Mouse (Mus musculus) embryonic stem cell, embryonic (primary cell): ENCODE measurements around the gene Med24.

Experiments
- CTCF ChIA-PET, 4 experiments: fragments of 300-600 bp in 2 of 4; fragments of 350-600 bp in 2 of 4; sonication (Branson Sonifier 250); formaldehyde crosslinking; loops; one replicate each; lab custom pipeline; 2022; ENCODE audit warnings: inconsistent platforms in 2 of 4; lab: Charles Lee
- POLR2A ChIA-PET, 4 experiments: fragments of 300-600 bp in 2 of 4; fragments of 350-600 bp in 2 of 4; sonication (Branson Sonifier 250); formaldehyde crosslinking; loops; one replicate each; lab custom pipeline; 2022; ENCODE audit warnings: antibody characterized with exemption in 4 of 4, inconsistent platforms in 1 of 4; lab: Charles Lee

The Med24 gene

GRCm38 (mm10) chr11:98701213-98701670 lies 28.0 kb downstream of the Med24 start, which contains the start of gene Csf3:
Gene Csf3 (plus strand): TSS chr11:98701263.
- CTCF ChIA-PET = interaction anchor here (0.8 to 5.7 kb wide), 20 partner anchors 9 to 224 kb away, joined by 3 to 53 read pairs (median 4); no protein-coding TSS in a partner anchor
- POLR2A ChIA-PET = interaction anchor here (0.7 to 3.4 kb wide), 13 partner anchors 8 to 236 kb away, joined by 3 to 10 read pairs (median 4); partner anchors contain the start of gene Psmd3 (in 4 of the 4)

- ChIA-PET CTCF (interaction anchor here (0.6 to 5.7 kb wide), 11 partner anchors 10 to 368 kb away, joined by 3 to 53 read pairs (median 7); partner anchors contain the start of gene Psmd3 (in 1 of the 4)), POLR2A (interaction anchor here (0.6 to 3.4 kb wide), 7 partner anchors 15 to 130 kb away, joined by 3 to 10 read pairs (median 4); partner anchors contain the start of gene Psmd3 (in 2 of the 4))
Observed at GRCm38 (mm10) chr11:98699911-98700310, 29.3 kb downstream of the Med24 start.

GRCm38 (mm10) chr11:98698849-98699640 lies 30.2 kb downstream of the Med24 start:
- CTCF ChIA-PET = interaction anchor here (0.5 to 5.7 kb wide), 17 partner anchors 10 to 151 kb away, joined by 3 to 53 read pairs (median 4); partner anchors contain the start of gene Thra (in 1 of the 4)
- POLR2A ChIA-PET = interaction anchor here in 3 of 4 experiments (0.6 to 1.5 kb wide), 7 partner anchors 9 to 1438 kb away, joined by 3 to 6 read pairs (median 4); partner anchors contain the start of gene Psmd3 (in 1 of the 3)

- CTCF ChIA-PET = interaction anchor here in 2 of 4 experiments (1.4 to 5.7 kb wide), 4 partner anchors 13 to 90 kb away, joined by 7 to 53 read pairs (median 9); no protein-coding TSS in a partner anchor
- POLR2A ChIA-PET = interaction anchor here in 3 of 4 experiments (0.6 to 1.8 kb wide), 9 partner anchors 9 to 275 kb away, joined by 3 to 6 read pairs (median 3); partner anchors contain the start of gene Psmd3 (in 1 of the 3)
Observed at GRCm38 (mm10) chr11:98697225-98697624, 32.0 kb downstream of the Med24 start.

- ChIA-PET CTCF (interaction anchor here in 1 of 4 experiments (5.7 kb wide), 1 partner anchor 91 kb away, joined by 53 read pairs; no protein-coding TSS in a partner anchor), POLR2A (interaction anchor here in 1 of 4 experiments (0.7 to 1.8 kb wide), 4 partner anchors 10 to 22 kb away, joined by 3 to 5 read pairs (median 4); partner anchors contain the start of gene Psmd3)
Observed at GRCm38 (mm10) chr11:98696454-98697216, 32.6 kb downstream of the Med24 start.

- ChIA-PET CTCF (interaction anchor here in 2 of 4 experiments (0.5 to 1.0 kb wide), 4 partner anchors 12 to 465 kb away, joined by 3 read pairs; no protein-coding TSS in a partner anchor), POLR2A (interaction anchor here in 2 of 4 experiments (0.5 to 2.2 kb wide), 6 partner anchors 9 to 297 kb away, joined by 3 to 6 read pairs (median 4); partner anchors contain the start of gene Psmd3 (in 1 of the 2))
Observed at GRCm38 (mm10) chr11:98695408-98695807, 33.8 kb downstream of the Med24 start.

- ChIA-PET CTCF (interaction anchor here (0.6 to 1.8 kb wide), 6 partner anchors 17 to 224 kb away, joined by 3 to 14 read pairs (median 4); partner anchors contain the start of gene Thra (in 1 of the 4)), POLR2A (interaction anchor here in 3 of 4 experiments (0.6 to 3.4 kb wide), 15 partner anchors 11 to 1283 kb away, joined by 3 to 32 read pairs (median 4); partner anchors contain the start of gene Psmd3 (in 2 of the 3))
Observed at GRCm38 (mm10) chr11:98694301-98694700, 34.9 kb downstream of the Med24 start.

GRCm38 (mm10) chr11:98693746-98694145 lies 35.5 kb downstream of the Med24 start:
- ChIA-PET POLR2A (interaction anchor here (0.6 to 3.4 kb wide), 31 partner anchors 9 to 1282 kb away, joined by 3 to 32 read pairs (median 4); partner anchors contain the start of genes Psmd3 (in 4 of the 4), Nr1d1 (in 1 of the 4) and Rapgefl1 (in 1 of the 4)), CTCF (interaction anchor here (0.6 to 1.8 kb wide), 13 partner anchors 18 to 351 kb away, joined by 3 to 14 read pairs (median 4); partner anchors contain the start of gene Thra (in 1 of the 4))

GRCm38 (mm10) chr11:98693201-98693600 lies 36.0 kb downstream of the Med24 start:
- CTCF ChIA-PET = interaction anchor here in 3 of 4 experiments (0.6 to 1.8 kb wide), 14 partner anchors 10 to 356 kb away, joined by 3 to 14 read pairs (median 4); partner anchors contain the start of gene Thra (in 1 of the 3)
- POLR2A ChIA-PET = interaction anchor here (0.6 to 3.4 kb wide), 34 partner anchors 8 to 270 kb away, joined by 3 to 32 read pairs (median 4); partner anchors contain the start of genes Psmd3 (in 4 of the 4), Csf3 (in 1 of the 4), Nr1d1 (in 1 of the 4) and Rapgefl1 (in 1 of the 4)

GRCm38 (mm10) chr11:98688009-98688408 lies 41.2 kb downstream of the Med24 start:
- ChIA-PET POLR2A (interaction anchor here in 3 of 4 experiments (0.7 to 1.0 kb wide), 3 partner anchors 10 to 104 kb away, joined by 3 read pairs; no protein-coding TSS in a partner anchor), CTCF (interaction anchor here in 2 of 4 experiments (0.5 to 1.4 kb wide), 6 partner anchors 14 to 332 kb away, joined by 3 to 6 read pairs (median 4); no protein-coding TSS in a partner anchor)

GRCm38 (mm10) chr11:98686976-98687375 lies 42.3 kb downstream of the Med24 start:
- POLR2A ChIA-PET = no interaction called here
- CTCF ChIA-PET = interaction anchor here in 1 of 4 experiments (0.5 kb wide), 1 partner anchor 76 kb away, joined by 3 read pairs; no protein-coding TSS in a partner anchor

GRCm38 (mm10) chr11:98685642-98686041 lies 43.6 kb downstream of the Med24 start:
- POLR2A ChIA-PET = interaction anchor here in 2 of 4 experiments (0.5 to 1.6 kb wide), 3 partner anchors 10 to 277 kb away, joined by 3 to 4 read pairs (median 4); no protein-coding TSS in a partner anchor
- CTCF ChIA-PET = interaction anchor here in 1 of 4 experiments (0.6 kb wide), 1 partner anchor 140 kb away, joined by 3 read pairs; no protein-coding TSS in a partner anchor

GRCm38 (mm10) chr11:98682811-98683210 lies 46.4 kb downstream of the Med24 start:
- CTCF ChIA-PET = interaction anchor here (0.7 to 2.4 kb wide), 19 partner anchors 8 to 147 kb away, joined by 3 to 14 read pairs (median 4); partner anchors contain the start of gene Ormdl3 (in 1 of the 4)

GRCm38 (mm10) chr11:98681786-98682745 lies 47.2 kb downstream of the Med24 start, which contains the start of gene Psmd3:
Gene Psmd3 (plus strand): TSS chr11:98682554.
- ChIA-PET POLR2A (interaction anchor here (0.6 to 3.2 kb wide), 79 partner anchors 9 to 1638 kb away, joined by 3 to 32 read pairs (median 4); partner anchors contain the start of genes Ormdl3 (in 3 of the 4), Cdc6 (in 2 of the 4), Csf3 (in 2 of the 4) and Gsdma (in 2 of the 4)), CTCF (interaction anchor here (0.6 to 2.4 kb wide), 43 partner anchors 9 to 1371 kb away, joined by 3 to 22 read pairs (median 4); partner anchors contain the start of genes Gsdma (in 1 of the 4), Mien1 (in 1 of the 4), Msl1 (in 1 of the 4) and Ormdl3 (in 1 of the 4))

More at GRCm38 (mm10) chr11:98682811-98683210, 46.4 kb downstream of the Med24 start:
- POLR2A ChIA-PET = interaction anchor here (0.6 to 3.2 kb wide), 47 partner anchors 8 to 1637 kb away, joined by 3 to 32 read pairs (median 5); partner anchors contain the start of genes Msl1 (in 2 of the 4), Nr1d1 (in 2 of the 4), Ormdl3 (in 2 of the 4) and Csf3 (in 1 of the 4)
